Mouse (Mus musculus) midbrain, embryonic 10.5 days (tissue): Measurements from ENCODE around the gene Cdk20. TPM values are rescaled to one million over a fixed set of nuclear protein-coding genes. Genes with fewer than 3 reads are reported as not detected.
"Not testable (repeated sequence)": the region's sequence is repeated elsewhere in the genome, so short reads cannot be mapped to it uniquely, and the experiment has no call there.

ENCODE experiments used
- DNase-seq: peaks from one replicate; pipeline ENCODE4 v3.0.0-alpha.2; 2017; ENCODE audit warnings: low spot score
- H3K27ac ChIP-seq: fragments of 300-500 bp; sonication (generic); replicated peaks from 2 replicates; pipeline ENCODE4 v1.5.1; 2016; ENCODE audit warnings: mild to moderate bottlenecking
- H3K27me3 ChIP-seq: fragments of 300-500 bp; sonication (generic); 2 replicates; pipeline ENCODE4 v1.6.1; 2016; ENCODE audit warnings: low read depth, mild to moderate bottlenecking; ENCODE audit not compliant: poor library complexity, severe bottlenecking
- H3K36me3 ChIP-seq: fragments of 300-500 bp; sonication (generic); 2 replicates; pipeline ENCODE4 v1.6.1; 2016; ENCODE audit warnings: mild to moderate bottlenecking, moderate library complexity
- H3K4me1 ChIP-seq: fragments of 300-500 bp; sonication (generic); 2 replicates; pipeline ENCODE4 v1.6.1; 2016
- H3K4me3 ChIP-seq: fragments of 300-500 bp; sonication (generic); 2 replicates; pipeline ENCODE4 v1.5.1; 2016; ENCODE audit warnings: mild to moderate bottlenecking, moderate library complexity
- H3K9me3 ChIP-seq: fragments of 300-500 bp; sonication (generic); replicated peaks from 2 replicates; pipeline ENCODE4 v1.6.1; 2016; ENCODE audit warnings: mild to moderate bottlenecking
- WGBS: fragments of 180-500 bp; shearing (Covaris S2); methylation state at CpG from one replicate; pipeline ENCODE4 v1.1.7; 2016; 5-methylcytosine and 5-hydroxymethylcytosine counted together
- polyA plus RNA-seq: library from polyadenylated mRNA; unstranded; fragments of >200 nt; fragmentation: Nextera tagmentation; extraction: Ambion mirVana; gene quantifications from 2 replicates; pipeline ENCODE4 v1.2.1, GENCODE M21; 2016

The Cdk20 gene
- polyA plus RNA-seq, 1 experiment from 2014 or later, result 9.7 TPM

DNA sequence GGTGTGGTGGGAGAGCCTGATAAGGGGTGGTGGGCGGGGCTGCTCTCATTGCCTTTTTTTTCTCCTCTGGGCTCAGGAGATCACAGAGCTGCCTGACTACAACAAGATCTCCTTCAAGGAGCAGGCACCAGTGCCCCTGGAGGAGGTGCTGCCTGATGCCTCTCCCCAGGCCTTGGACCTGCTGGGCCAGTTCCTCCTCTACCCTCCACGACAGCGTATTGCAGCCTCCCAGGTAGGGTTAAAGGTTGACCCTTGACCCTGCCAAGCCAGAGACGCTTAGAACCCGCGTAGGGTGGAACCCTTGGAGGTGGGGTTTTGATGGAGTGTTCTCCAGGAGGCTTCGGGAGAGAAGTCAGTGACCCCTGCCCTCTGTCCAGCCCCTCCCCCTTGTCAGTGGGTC, 5.7 kb downstream of the Cdk20 start:
- H3K4me1 ChIP-seq, result peaks cover 10% of the 10 kb centered on the region
- H3K36me3 ChIP-seq, result no peaks in the 10 kb centered on the region; the same call in 1 of the 2 replicates
- no peaks in the 10 kb centered on the region for H3K27me3 ChIP-seq
- H3K9me3 ChIP-seq, result no peaks in the 10 kb centered on the region
- no peak overlapping the region for H3K4me3 ChIP-seq
- DNase-seq, result no peak
- whole genome bisulfite sequencing, result 73% methylated on average over 7 of the region's 7 CpGs
- no peak overlapping the region for H3K27ac ChIP-seq

DNA sequence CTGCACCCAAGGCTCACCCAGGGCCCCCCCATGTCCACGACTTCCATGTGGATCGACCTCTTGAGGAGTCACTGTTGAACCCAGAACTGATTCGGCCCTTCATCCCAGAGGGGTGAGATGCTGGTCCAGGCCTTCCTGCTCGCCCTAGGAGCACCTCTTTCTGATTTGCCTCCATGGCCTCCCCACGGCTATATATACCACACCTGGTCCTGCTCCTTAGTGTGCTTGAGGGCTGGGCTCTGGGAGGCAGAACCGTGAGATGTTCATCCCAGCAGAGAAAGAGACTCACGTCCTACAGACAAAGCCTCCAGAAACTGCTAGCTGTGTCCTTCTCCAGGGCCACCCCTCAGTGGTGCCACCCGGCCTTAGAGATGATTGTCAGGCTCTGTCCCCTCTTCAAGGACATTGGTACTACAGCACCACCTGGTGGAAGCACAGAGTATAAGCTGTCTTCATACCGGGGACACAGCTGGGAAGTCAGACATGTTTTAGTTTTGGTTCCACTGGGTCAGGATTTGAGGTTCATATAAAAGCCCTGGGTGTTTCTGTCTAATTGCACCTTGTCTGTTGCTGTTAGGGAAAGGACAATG, 6.8 kb downstream of the Cdk20 start:
- DNase-seq, result peak; percentile 64
- no peaks in the 10 kb centered on the region for H3K27me3 ChIP-seq
- H3K36me3 ChIP-seq, result no peaks in the 10 kb centered on the region; the same call in 1 of the 2 replicates
- WGBS, result 61% methylated on average over 9 of the region's 9 CpGs
- no peaks in the 10 kb centered on the region for H3K9me3 ChIP-seq
- no peaks in the 10 kb centered on the region for H3K4me1 ChIP-seq
- no peak overlapping the region for H3K27ac ChIP-seq
- H3K4me3 ChIP-seq, result no peak overlapping the region

DNA sequence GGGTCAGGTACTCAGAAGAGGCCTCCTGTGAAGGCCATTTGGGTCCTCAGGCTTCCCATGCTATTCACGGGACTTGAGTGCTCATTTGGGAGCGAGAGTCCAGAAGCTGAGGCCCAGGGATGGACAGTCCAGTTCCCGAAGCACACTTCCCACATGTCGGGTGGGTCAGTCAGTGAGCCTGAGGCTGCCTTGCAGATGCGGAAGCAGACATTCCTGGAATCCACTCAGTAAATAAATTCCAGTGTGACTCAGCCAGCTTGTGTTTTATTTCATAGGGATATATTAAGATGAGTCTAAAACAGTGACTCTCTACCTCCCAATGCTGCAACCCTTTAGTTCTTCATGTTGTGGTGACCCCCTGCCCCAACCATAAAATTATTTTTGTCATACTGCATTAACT, 7.4 kb downstream of the Cdk20 start:
- Histone ChIP-seq H3K36me3 (no peaks in the 10 kb centered on the region; the same call in 1 of the 2 replicates), H3K27me3 (no peaks in the 10 kb centered on the region), H3K27ac (no peak overlapping the region), H3K4me1 (no peaks in the 10 kb centered on the region), H3K4me3 (no peak overlapping the region), H3K9me3 (no peaks in the 10 kb centered on the region)
- no peak for DNase-seq
- WGBS, result 83% methylated on average over 5 of the region's 5 CpGs

DNA sequence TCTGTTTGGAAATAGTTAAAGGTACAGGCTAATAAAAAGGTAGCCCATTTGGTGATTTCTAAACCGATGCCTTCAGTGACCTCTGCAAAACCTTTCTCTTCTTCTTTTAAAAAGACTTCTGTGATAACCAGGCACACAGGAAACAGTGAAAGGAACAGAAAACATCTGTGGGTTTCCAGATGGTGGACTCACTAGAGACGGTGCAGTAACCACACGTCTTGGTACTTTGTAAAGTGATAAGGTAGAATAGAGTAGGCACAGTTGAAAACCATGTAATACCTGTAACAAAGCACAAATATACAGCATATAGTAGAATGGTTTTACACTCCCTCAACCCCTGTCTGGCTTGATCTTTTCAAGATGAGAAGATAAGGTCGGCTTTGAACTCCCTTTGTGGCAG, 8.5 kb downstream of the Cdk20 start:
- Histone ChIP-seq H3K9me3 (no peaks in the 10 kb centered on the region), H3K27me3 (no peaks in the 10 kb centered on the region), H3K27ac (no peak overlapping the region), H3K36me3 (no peaks in the 10 kb centered on the region; the same call in 1 of the 2 replicates), H3K4me3 (no peak overlapping the region), H3K4me1 (no peaks in the 10 kb centered on the region)
- DNase-seq, result no peak
- 85% methylated on average over 4 of the region's 4 CpGs for WGBS

DNA sequence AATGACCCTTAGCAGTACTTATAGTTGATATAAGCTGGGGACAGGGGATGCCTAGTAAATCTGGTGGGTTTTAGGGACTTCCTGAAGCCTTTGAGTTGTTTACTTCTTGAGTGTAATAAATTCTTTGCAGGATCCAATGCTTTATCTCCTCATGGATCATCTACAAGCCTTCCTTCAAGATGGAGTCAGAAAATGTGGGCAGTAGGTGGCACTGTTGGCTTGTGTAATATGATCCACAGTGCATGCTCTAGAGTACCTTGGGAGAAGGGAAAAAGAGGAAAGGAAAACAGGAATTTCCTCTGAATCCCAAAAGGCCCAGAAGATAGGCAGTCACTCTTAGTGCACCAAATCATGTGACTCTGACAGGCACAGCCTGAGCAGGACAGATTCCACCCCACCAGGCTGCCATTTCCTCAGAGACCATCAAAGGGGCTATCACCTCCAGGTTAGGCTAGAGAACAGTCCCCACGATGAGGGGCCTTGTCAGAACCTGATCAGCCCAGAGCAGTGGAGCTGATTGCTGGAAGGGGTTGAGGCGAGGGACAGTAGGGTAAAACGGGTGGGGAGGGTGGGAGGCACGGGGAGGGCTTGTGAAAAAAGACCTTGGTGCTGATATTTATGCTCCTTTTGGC, 11.3 kb downstream of the Cdk20 start:
- H3K9me3 ChIP-seq, result no peaks in the 10 kb centered on the region
- no peak overlapping the region for H3K4me3 ChIP-seq
- DNase-seq, result peak; percentile 49
- no peak overlapping the region for H3K27ac ChIP-seq
- H3K27me3 ChIP-seq, result no peaks in the 10 kb centered on the region
- no peaks in the 10 kb centered on the region; the same call in 1 of the 2 replicates for H3K36me3 ChIP-seq
- H3K4me1 ChIP-seq, result no peaks in the 10 kb centered on the region
- 60% methylated on average over 4 of the region's 4 CpGs for WGBS

DNA sequence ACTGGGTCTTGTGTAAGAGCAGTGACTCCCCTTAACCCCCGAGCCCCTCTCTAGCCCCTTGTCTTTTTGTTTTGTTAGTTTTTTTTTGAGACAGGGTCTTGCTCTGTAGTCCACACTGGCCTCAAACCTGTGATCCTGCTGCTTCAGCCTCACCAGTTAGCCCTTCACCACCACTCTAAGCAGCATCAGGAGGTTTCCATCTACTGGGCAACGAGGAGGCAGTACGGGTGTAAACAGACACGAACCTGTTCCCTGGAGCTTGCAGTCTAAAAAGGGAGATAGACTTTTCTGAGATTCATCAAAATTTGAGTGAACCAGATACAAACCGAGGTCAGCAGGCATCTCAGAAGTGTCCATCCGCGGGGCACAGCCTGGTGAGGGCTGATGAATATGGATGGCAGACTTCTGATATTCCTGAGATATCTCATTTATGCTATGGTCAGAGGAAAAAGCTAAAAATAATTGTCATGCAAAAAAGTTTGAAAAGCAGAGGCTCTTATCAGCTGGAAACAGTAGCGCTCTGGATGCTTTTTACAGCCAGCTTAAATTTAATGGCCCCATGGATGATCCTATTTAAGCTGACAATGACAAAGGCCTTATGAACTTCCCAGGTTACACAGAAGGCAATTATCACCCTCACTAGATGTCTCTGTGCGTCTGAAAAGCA, 13.3 kb downstream of the Cdk20 start:
- Histone ChIP-seq H3K27ac (no peak overlapping the region), H3K4me3 (no peak overlapping the region), H3K36me3 (no peaks in the 10 kb centered on the region), H3K4me1 (no peaks in the 10 kb centered on the region), H3K9me3 (no peaks in the 10 kb centered on the region), H3K27me3 (no peaks in the 10 kb centered on the region)
- no peak for DNase-seq
- WGBS, result 83% methylated on average over 9 of the region's 9 CpGs

DNA sequence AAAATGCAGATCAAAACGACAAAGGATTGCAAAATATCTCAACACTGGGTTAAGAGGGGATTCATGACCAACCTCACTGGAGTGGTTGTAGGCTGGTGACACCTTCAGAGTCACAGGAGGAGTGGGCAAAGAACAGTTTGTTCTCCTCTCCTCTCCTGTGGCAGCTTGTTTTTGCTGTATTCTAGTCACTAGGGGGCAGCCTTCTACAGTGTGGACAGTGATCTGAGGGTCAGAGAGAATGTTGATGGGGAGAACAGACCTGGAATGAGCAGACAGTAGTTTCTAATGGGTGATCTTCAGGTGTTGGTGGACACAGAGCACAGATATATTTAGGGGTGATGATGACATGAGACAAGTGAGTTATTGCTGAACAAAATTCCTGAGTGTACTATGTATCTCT, 15.8 kb downstream of the Cdk20 start:
- no peak overlapping the region for H3K4me3 ChIP-seq
- WGBS, result 0% methylated on average over 1 of the region's 1 CpGs
- no peaks in the 10 kb centered on the region for H3K27me3 ChIP-seq
- H3K4me1 ChIP-seq, result no peaks in the 10 kb centered on the region
- H3K36me3 ChIP-seq, result no peaks in the 10 kb centered on the region
- H3K27ac ChIP-seq, result no peak overlapping the region
- DNase-seq, result peak; percentile 32
- no peaks in the 10 kb centered on the region for H3K9me3 ChIP-seq

DNA sequence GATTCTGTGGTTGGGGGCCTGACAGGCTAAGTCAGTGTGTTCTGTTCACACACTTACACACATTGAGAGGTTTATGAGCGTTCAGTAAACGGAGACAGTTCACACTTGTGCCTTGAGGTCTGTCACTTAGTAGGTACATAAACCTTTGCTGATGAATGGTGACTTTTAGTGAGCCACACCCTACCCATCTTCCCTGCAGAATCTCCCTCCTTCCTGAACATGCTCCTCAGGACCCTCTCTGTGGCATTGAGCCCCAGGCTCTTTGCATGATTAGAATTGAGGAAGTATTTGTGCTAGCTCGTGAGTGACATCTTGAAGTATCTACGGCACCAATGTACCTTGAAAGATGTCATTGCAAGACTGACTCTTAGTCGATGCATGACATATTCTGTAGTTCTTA, 16.6 kb downstream of the Cdk20 start:
- 91% methylated on average over 5 of the region's 5 CpGs for WGBS
- Histone ChIP-seq H3K36me3 (no peaks in the 10 kb centered on the region), H3K27me3 (no peaks in the 10 kb centered on the region), H3K4me3 (no peak overlapping the region), H3K4me1 (no peaks in the 10 kb centered on the region), H3K27ac (no peak overlapping the region), H3K9me3 (no peaks in the 10 kb centered on the region)
- no peak for DNase-seq

DNA sequence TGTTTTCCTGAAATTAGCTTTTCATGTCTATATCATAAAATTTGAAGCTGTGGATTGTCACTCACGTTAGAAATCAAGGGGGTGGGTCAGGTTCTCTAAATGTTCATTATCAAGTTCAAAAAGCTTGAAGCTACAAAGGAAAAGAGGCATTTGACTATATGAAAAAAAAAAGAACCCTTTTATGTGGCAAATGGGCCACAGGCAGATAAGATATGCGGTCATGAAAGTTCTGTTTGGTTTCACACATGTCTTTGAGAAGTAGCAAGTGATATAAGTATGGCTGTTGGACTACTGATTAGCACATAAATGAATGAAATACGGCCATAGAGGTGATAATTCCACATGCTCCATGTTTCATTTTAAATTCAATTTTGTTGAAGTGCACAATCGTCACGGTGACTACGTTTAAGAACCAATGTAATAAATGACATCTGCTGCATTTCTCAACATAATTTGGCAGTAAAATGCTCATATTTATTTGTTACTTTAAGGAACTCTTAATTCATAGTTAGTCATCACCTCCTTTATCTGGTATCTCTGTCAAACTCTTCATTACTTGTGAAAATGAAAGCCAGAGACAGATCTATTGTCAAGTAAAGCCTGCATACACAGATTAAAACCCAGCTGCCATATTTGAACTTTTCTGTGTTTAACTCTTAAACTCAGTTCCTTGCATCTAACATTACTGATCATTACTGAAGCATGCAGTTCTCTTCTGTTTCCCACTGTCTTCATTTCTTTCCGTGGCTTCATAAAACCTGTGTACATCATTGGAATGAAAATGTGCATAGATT, 18.1 kb downstream of the Cdk20 start:
- no peaks in the 10 kb centered on the region for H3K9me3 ChIP-seq

DNA sequence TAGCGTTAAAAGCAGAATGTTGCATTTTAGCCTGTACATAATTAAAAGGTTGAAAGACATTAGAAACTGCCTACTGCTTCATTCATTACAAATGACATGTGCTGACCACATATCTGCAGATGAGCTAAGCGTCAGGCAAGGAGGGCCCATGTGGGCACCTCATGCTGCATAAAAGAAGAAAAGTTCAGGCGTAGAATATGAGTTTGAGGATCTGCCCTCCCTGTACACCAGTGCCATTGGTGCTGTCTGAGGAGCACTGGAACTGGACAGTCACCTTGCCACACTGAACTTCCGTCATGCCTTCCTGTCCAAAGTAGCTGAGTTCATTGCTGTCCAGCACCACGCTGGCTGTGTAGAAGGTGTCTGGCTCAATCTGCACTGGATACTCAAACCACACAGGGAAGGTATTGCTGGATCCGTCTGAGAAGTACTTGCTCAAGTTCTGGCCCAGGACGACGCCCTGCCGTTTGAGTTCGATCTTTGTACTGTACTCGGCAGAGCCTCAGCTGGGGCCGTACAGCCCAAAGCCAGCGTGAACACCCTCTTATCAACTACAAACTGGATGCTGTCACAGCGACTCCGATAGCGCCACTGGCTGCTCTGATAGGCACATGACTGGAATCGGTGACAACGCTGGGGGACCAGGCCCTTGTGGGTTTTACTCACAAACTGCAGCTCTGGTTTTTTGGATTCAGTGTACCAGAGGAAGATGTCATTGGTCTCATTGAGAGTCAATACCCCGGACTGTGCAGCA, 25.3 kb downstream of the Cdk20 start:
- not testable (repeated sequence) for H3K27me3 ChIP-seq, H3K27ac ChIP-seq, H3K36me3 ChIP-seq, H3K4me3 ChIP-seq, DNase-seq, H3K4me1 ChIP-seq, H3K9me3 ChIP-seq
- WGBS, result 93% methylated on average over 19 of the region's 19 CpGs

More for the DNA sequence above, 18.1 kb downstream of the Cdk20 start:
- H3K27ac ChIP-seq, result no peak overlapping the region
- no peaks in the 10 kb centered on the region for H3K36me3 ChIP-seq
- no peaks in the 10 kb centered on the region for H3K4me1 ChIP-seq
- no peak for DNase-seq
- no peaks in the 10 kb centered on the region for H3K27me3 ChIP-seq
- 83% methylated on average over 7 of the region's 7 CpGs for WGBS
- H3K4me3 ChIP-seq, result no peak overlapping the region

DNA sequence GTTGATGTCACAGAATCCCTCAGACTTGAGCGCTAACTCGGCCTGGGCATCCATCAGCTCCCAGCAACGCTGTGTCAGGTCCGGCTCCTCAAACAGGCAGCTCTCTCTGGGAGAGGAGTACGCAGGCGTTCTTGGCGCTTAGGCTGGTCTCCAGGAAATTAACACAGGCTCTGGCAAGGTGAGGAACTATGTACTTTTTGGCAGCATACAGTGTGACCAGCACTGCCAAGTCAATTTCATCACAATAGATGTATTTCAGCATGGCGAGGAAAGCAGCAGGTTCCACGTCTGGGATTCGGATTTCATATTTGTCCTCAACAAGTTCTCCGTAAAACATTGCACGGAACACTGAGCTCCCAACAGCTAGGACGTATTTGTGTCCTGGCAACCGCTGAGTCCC, 26.1 kb downstream of the Cdk20 start:
- H3K27me3 ChIP-seq, result no peaks in the 10 kb centered on the region
- H3K9me3 ChIP-seq, result peaks cover 4% of the 10 kb centered on the region; the same call in 1 of the 2 replicates
- no peak for DNase-seq
- no peak overlapping the region for H3K4me3 ChIP-seq
- H3K27ac ChIP-seq, result no peak overlapping the region
- WGBS, result 93% methylated on average over 14 of the region's 14 CpGs
- H3K4me1 ChIP-seq, result no peaks in the 10 kb centered on the region
- H3K36me3 ChIP-seq, result no peaks in the 10 kb centered on the region

DNA sequence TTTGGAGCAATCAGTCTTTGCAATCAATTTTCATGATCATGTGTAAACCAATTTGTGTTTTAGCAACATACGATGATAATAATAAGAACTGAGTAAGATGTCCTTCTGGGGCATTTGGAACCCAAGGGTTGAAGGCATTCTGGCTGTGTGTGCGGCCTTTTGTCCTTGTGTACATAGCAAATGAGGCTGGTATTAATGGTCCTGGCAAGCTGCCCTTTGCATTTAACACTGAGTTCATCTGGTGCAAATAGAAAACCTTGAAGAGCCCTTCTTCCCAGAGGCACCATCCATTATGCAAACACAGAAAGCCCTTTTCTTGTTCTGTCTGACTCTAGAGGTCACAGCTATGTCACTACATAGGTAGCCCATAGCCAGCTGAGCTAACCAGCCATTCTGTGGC, 30.5 kb downstream of the Cdk20 start:
- Histone ChIP-seq H3K27ac (no peak overlapping the region), H3K27me3 (no peaks in the 10 kb centered on the region), H3K4me3 (no peak overlapping the region), H3K4me1 (no peaks in the 10 kb centered on the region), H3K36me3 (no peaks in the 10 kb centered on the region), H3K9me3 (peaks cover 4% of the 10 kb centered on the region; the same call in 1 of the 2 replicates)
- no peak for DNase-seq
- 84% methylated on average over 2 of the region's 2 CpGs for WGBS
